Mouse (Mus musculus) olfactory bulb, adult 2 months (tissue): ENCODE measurements around the gene Prss38.

ENCODE experiments used
- CTCF ChIP-seq: fragments of 200-500 bp; IDR thresholded peaks from 2 replicates; pipeline ENCODE4 v1.5.1; 2012; ENCODE audit warnings: low read depth, mild to moderate bottlenecking, low read length, moderate library complexity; ENCODE audit not compliant: insufficient read depth
- POLR2A ChIP-seq: fragments of 200-500 bp; IDR thresholded peaks from 2 replicates; pipeline ENCODE4 v1.6.1; 2012; ENCODE audit warnings: mild to moderate bottlenecking, low read depth, low read length, moderate library complexity; ENCODE audit not compliant: insufficient read depth

- TF ChIP-seq POLR2A (no peak), CTCF (no peak)
Measured at GRCm38 (mm10) chr11:59338736-59339120, 36.7 kb downstream of the Prss38 start.
